In the genomic region with DNA sequence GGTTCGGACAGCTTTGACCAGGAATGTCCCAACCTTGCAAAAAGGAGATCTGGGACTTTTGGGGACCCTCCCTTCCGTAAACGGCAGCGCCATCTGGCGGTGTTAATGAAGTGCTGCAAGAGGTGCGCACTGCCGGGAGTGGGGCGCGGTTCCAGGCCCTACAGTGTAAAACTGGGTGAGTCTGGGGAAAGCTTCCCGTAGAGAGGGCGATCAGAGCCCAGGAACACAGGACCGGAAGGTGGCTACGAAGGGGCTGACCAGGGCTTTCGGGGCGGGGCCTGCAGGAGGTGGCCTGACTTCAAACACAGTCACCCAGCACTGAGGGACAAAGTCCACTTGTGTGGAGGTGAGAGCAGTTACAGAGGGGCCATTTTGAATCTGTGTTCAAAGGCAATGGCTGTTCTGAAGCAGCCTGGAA, we compare ENCODE assay signal across 8 mouse cellular contexts. TPM values are rescaled to one million over a fixed set of nuclear protein-coding genes. Genes with fewer than 3 reads are reported as not detected.
DNase-seq lines count a peak whose midpoint lies in the region; ATAC-seq and TF ChIP-seq lines count a peak whose summit lies in the region.

No protein-coding gene starts in this region.

- peak; percentile 92; the same call in 1 of the 2 replicates for TF ChIP-seq CTCF in small intestine, adult 2 months (IDR thresholded peaks at IDR 0.05; ENCODE audit: extremely low read depth, insufficient read length, insufficient replicate concordance, low read depth, low read length)

- peak overlapping the region; percentile 77 for H3K4me2 ChIP-seq in heart, embryonic 13.5 days
- H3K4me2 ChIP-seq in kidney, embryonic 16.5 days (replicated peaks; ENCODE audit: low read depth, low read length), result peak overlapping the region; percentile 77

- WGBS in heart, embryonic 13.5 days, result 1% methylated on average over 15 of the region's 15 CpGs
- 2% methylated on average over 15 of the region's 15 CpGs for WGBS in kidney, embryonic 16.5 days
- WGBS in small intestine, adult 2 months, result 2% methylated on average over 15 of the region's 15 CpGs

- H3K4me1 ChIP-seq in heart, embryonic 13.5 days, result peaks cover 42% of the 10 kb centered on the region
- H3K4me1 ChIP-seq in kidney, embryonic 16.5 days (ENCODE audit: insufficient read depth, low read length), result peaks cover 46% of the 10 kb centered on the region
- peaks cover 14% of the 10 kb centered on the region for H3K4me1 ChIP-seq in small intestine, adult 2 months (ENCODE audit: control insufficient read depth, insufficient read depth, insufficient read length, low read length)

- H3K4me3 ChIP-seq in heart, embryonic 13.5 days, result peak overlapping the region; percentile 49
- H3K4me3 ChIP-seq in kidney, embryonic 16.5 days (ENCODE audit: low read length), result peak overlapping the region; percentile 37
- H3K4me3 ChIP-seq in small intestine, adult 2 months (ENCODE audit: low read depth, low read length), result peak overlapping the region; percentile 78

- DNase-seq in 3134 (ENCODE audit: extremely low read depth, insufficient read length, low spot score), result peak; percentile 88
- peak; percentile 77 for DNase-seq in A20 (ENCODE audit: low read depth, low spot score)
- DNase-seq in cerebellum, postnatal 36 days, result peak; percentile 43 to 49
- peak; percentile 74 for DNase-seq in lung, postnatal 10 days
- no peak for DNase-seq in left cerebral cortex, adult 11 months (ENCODE audit: low spot score)

- no peaks in the 10 kb centered on the region for H3K9me3 ChIP-seq in heart, embryonic 13.5 days
- no peaks in the 10 kb centered on the region for H3K9me3 ChIP-seq in kidney, embryonic 16.5 days (ENCODE audit: low read length)

- no peaks in the 10 kb centered on the region for H3K36me3 ChIP-seq in heart, embryonic 13.5 days
- no peaks in the 10 kb centered on the region for H3K36me3 ChIP-seq in kidney, embryonic 16.5 days (ENCODE audit: insufficient read depth, low read length)
- peaks cover 14% of the 10 kb centered on the region for H3K36me3 ChIP-seq in small intestine, adult 2 months (ENCODE audit: control insufficient read depth, insufficient read depth, low read length)

- no peak; the same call in 1 of the 2 replicates for TF ChIP-seq POLR2A in small intestine, adult 2 months (IDR thresholded peaks at IDR 0.05; ENCODE audit: low read depth, low read length)

- H3K9ac ChIP-seq in heart, embryonic 13.5 days, result peak overlapping the region; percentile 71
- H3K9ac ChIP-seq in kidney, embryonic 16.5 days (replicated peaks; ENCODE audit: low read length), result peak overlapping the region; percentile 46

- no peak overlapping the region for H3K27ac ChIP-seq in heart, embryonic 13.5 days (replicated peaks)
- peak overlapping the region; percentile 32 for H3K27ac ChIP-seq in kidney, embryonic 16.5 days (ENCODE audit: low read length)
- H3K27ac ChIP-seq in small intestine, adult 2 months (ENCODE audit: insufficient read depth, low read depth, low read length), result peak overlapping the region; percentile 93

- no peak for ATAC-seq in heart, embryonic 13.5 days (ENCODE audit: extremely low read depth, insufficient number of reproducible peaks, low FRiP score, low TSS enrichment)
- peak; percentile 66 for ATAC-seq in kidney, embryonic 16.5 days (ENCODE audit: low FRiP score, low TSS enrichment)

- peaks cover 60% of the 10 kb centered on the region for H3K27me3 ChIP-seq in heart, embryonic 13.5 days (replicated peaks)
- H3K27me3 ChIP-seq in kidney, embryonic 16.5 days (ENCODE audit: insufficient read depth, low read length), result peaks cover 42% of the 10 kb centered on the region
- H3K27me3 ChIP-seq in small intestine, adult 2 months (ENCODE audit: control insufficient read depth, insufficient read depth, low read length), result peaks cover 46% of the 10 kb centered on the region

RNA-seq across cellular contexts. Expression of gene Dnajc22, which starts 6.2 kb away (rescaled TPM):
- polyA plus RNA-seq in heart, embryonic 13.5 days (2015; fragmentation: Nextera tagmentation; extraction: Ambion mirVana), result 1.0 and 1.8 TPM in 2 replicates
- 8.0 and 10.0 TPM in 2 replicates for polyA plus RNA-seq in kidney, embryonic 16.5 days (2015; fragmentation: Nextera tagmentation; extraction: Ambion mirVana)
- polyA plus RNA-seq in small intestine, adult 2 months (2012; rRNA removed), result 24.6 and 43.2 TPM in 2 replicates

RNA-seq across cellular contexts. Expression of gene C1ql4, which starts 11.5 kb away (rescaled TPM):
- polyA plus RNA-seq in heart, embryonic 13.5 days (2015; fragmentation: Nextera tagmentation; extraction: Ambion mirVana), result 0.16 and 0.25 TPM in 2 replicates
- polyA plus RNA-seq in kidney, embryonic 16.5 days (2015; fragmentation: Nextera tagmentation; extraction: Ambion mirVana), result 0.94 and 1.2 TPM in 2 replicates
- not detected in 2 replicates for polyA plus RNA-seq in small intestine, adult 2 months (2012; rRNA removed)

RNA-seq across cellular contexts. Expression of gene Troap, which starts 24.8 kb away (rescaled TPM):
- 27.1 and 27.8 TPM in 2 replicates for polyA plus RNA-seq in heart, embryonic 13.5 days (2015; fragmentation: Nextera tagmentation; extraction: Ambion mirVana)
- 35.8 and 45.8 TPM in 2 replicates for polyA plus RNA-seq in kidney, embryonic 16.5 days (2015; fragmentation: Nextera tagmentation; extraction: Ambion mirVana)
- polyA plus RNA-seq in small intestine, adult 2 months (2012; rRNA removed), result 5.3 and 9.0 TPM in 2 replicates

RNA-seq across cellular contexts. Expression of gene Spats2, which starts 26.6 kb away (rescaled TPM):
- 31.8 and 34.5 TPM in 2 replicates for polyA plus RNA-seq in heart, embryonic 13.5 days (2015; fragmentation: Nextera tagmentation; extraction: Ambion mirVana)
- 42.1 and 42.9 TPM in 2 replicates for polyA plus RNA-seq in kidney, embryonic 16.5 days (2015; fragmentation: Nextera tagmentation; extraction: Ambion mirVana)
- polyA plus RNA-seq in small intestine, adult 2 months (2012; rRNA removed), result 1.6 and 3.9 TPM in 2 replicates

RNA-seq across cellular contexts. Expression of gene Prph, which starts 44.2 kb away (rescaled TPM):
- polyA plus RNA-seq in heart, embryonic 13.5 days (2015; fragmentation: Nextera tagmentation; extraction: Ambion mirVana), result 0.56 and 1.7 TPM in 2 replicates
- polyA plus RNA-seq in kidney, embryonic 16.5 days (2015; fragmentation: Nextera tagmentation; extraction: Ambion mirVana), result 3.3 and 5.8 TPM in 2 replicates
- 4.6 and 4.8 TPM in 2 replicates for polyA plus RNA-seq in small intestine, adult 2 months (2012; rRNA removed)
